Mouse (Mus musculus): ENCODE data around the gene Qpctl. TPM values are rescaled to one million over a fixed set of nuclear protein-coding genes. Genes with fewer than 3 reads are reported as not detected.
A peak's percentile ranks its signal among the peaks of the same experiment; 100 is the strongest.

The Qpctl gene
- polyA plus RNA-seq, 1 experiment from 2014 or later = 4.1 TPM

DNA sequence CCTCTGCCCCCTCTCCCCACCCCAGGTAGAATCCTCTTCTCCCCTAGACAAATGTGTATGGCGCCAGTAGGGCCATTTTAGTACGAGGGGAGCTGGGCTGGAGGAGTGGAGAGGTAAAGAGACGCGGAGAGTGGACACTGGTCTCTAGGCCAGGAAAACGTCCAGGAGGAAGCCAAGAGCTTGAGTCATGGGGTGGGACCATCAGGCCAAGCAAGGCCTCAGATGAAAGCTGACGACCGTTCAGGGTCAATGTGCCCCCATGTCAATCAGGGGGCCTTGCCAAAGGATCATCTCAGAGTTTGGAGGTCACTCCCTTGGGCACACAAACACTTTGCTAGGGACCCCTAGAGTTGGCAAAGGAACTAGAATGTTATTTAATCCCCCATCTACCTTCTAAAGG, 28.1 kb upstream of the Qpctl start:
- Histone ChIP-seq H3K27me3 (peaks cover 91% of the 10 kb centered on the region), H3K4me1 (replicated peaks) (peaks cover 61% of the 10 kb centered on the region), H3K4me3 (replicated peaks) (no peak overlapping the region), H3K4me2 (no peak overlapping the region), H3K27ac (replicated peaks) (no peak overlapping the region), H3K36me3 (replicated peaks) (no peaks in the 10 kb centered on the region), H3K9ac (no peak overlapping the region), H3K9me3 (replicated peaks) (0 out of 2 replicates have a peak, but pooled peaks cover 4% of the 10 kb centered on the region)
- WGBS (ENCODE audit: insufficient replicate concordance) = 60% methylated on average over 7 of the region's 7 CpGs
- ATAC-seq (ENCODE audit: insufficient read depth) = no peak

DNA sequence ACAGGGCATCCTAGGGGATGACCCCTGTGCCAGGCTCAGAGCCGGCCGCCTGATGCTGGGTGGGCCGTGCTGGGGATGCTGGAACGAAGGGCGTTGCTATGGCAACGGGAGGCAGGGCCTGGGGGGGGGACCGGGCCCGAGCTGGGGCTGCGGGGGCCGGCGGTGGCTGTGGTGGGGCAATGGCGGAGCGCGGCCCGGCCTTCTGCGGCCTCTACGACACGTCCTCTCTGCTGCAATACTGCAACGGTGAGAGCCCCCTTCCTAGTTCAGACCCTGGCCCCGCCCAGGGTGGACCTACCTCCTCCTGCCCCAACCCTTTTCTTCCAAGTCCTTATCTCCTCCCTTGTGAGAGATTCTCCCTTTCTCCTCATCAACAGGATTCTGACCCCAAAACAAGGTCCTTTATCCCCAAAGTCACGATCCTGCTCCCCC, 27.4 kb upstream of the Qpctl start:
- 10% methylated on average over 21 of the region's 21 CpGs for WGBS (ENCODE audit: insufficient replicate concordance)

DNA sequence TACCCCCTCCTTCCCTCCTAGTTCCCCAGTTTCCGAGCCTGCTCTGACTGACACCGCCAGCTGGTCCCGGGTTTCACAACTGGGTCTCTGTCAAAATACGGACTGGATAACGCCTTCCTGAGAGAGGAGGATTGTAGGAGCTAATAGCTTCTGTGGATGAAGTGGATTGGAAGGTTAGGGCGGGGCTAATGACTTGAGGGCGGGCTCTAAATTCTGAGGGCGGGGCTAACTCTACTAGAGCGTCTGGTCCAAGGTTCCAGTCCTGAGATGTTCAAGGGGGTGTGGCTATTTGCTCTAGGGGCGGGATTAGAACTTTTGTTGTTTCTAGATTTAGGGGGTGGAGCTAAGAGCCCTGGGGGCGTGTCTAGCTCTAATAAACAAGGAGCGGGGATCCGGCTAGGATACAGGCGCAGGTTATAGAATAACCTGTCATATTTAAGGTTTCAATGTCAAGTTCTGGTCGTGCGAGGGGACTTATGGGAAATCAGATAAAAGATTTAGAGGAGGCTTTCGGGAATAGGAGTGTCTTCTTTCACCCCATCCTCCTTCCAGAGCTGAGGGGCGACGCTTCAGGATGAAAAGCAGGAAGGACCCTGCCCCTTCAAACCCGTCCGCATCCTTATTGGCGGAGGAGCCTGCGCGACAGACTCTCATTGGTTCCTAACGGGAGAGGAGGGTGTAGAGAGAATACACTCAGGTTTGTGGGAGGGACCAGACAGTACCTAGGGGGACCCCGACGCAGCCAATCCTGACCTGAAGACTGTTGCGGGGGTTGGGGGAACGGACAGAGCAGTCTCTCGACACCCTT, 26.8 kb upstream of the Qpctl start, which contains the start of gene Eml2:
TSS of gene Eml2 (plus strand) at position 714 of the 808 bp plus-strand sequence.
- ATAC-seq (ENCODE audit: insufficient read depth) = no peak
- Histone ChIP-seq H3K4me2 (0 out of 2 replicates have a peak within 1 kb of the TSS, but pooled peaks have one; percentile 4), H3K4me3 (replicated peaks) (no peak within 1 kb of the TSS; the same call in 1 of the 2 replicates), H3K4me1 (replicated peaks) (peaks cover 56% of the 10 kb centered on the region), H3K36me3 (replicated peaks) (no peaks in the 10 kb centered on the region), H3K9me3 (replicated peaks) (0 out of 2 replicates have a peak, but pooled peaks cover 4% of the 10 kb centered on the region), H3K9ac (no peak within 1 kb of the TSS), H3K27me3 (peaks cover 94% of the 10 kb centered on the region), H3K27ac (replicated peaks) (no peak within 1 kb of the TSS)
- 4% methylated on average over 30 of the region's 30 CpGs for WGBS (ENCODE audit: insufficient replicate concordance)

More for the DNA sequence above, 27.4 kb upstream of the Qpctl start:
- no peaks in the 10 kb centered on the region for H3K36me3 ChIP-seq (replicated peaks)
- peaks cover 96% of the 10 kb centered on the region for H3K27me3 ChIP-seq
- no peak for ATAC-seq (ENCODE audit: insufficient read depth)
- H3K4me1 ChIP-seq (replicated peaks) = peaks cover 62% of the 10 kb centered on the region
- 0 out of 2 replicates have a peak overlapping the region, but pooled peaks have one; percentile 4 for H3K4me2 ChIP-seq
- H3K27ac ChIP-seq (replicated peaks) = no peak overlapping the region
- no peak overlapping the region for H3K9ac ChIP-seq
- H3K9me3 ChIP-seq (replicated peaks) = 0 out of 2 replicates have a peak, but pooled peaks cover 4% of the 10 kb centered on the region
- H3K4me3 ChIP-seq (replicated peaks) = no peak overlapping the region

- Histone ChIP-seq H3K36me3 (replicated peaks) (no peaks in the 10 kb centered on the region), H3K9ac (no peak overlapping the region), H3K27me3 (peaks cover 87% of the 10 kb centered on the region), H3K27ac (replicated peaks) (no peak overlapping the region), H3K9me3 (replicated peaks) (0 out of 2 replicates have a peak, but pooled peaks cover 4% of the 10 kb centered on the region), H3K4me1 (replicated peaks) (peaks cover 26% of the 10 kb centered on the region), H3K4me2 (peak overlapping the region; percentile 44), H3K4me3 (replicated peaks) (0 out of 2 replicates have a peak overlapping the region, but pooled peaks have one; percentile 15)
- ATAC-seq (ENCODE audit: insufficient read depth) = no peak
- 4% methylated on average over 17 of the region's 17 CpGs for WGBS (ENCODE audit: insufficient replicate concordance)
These were observed 23.8 kb upstream of the Qpctl start for GRCm38 (mm10) chr7:19172874-19173273.

- Histone ChIP-seq H3K9me3 (replicated peaks) (0 out of 2 replicates have a peak, but pooled peaks cover 4% of the 10 kb centered on the region), H3K4me3 (replicated peaks) (no peak overlapping the region), H3K27ac (replicated peaks) (no peak overlapping the region), H3K4me2 (no peak overlapping the region), H3K27me3 (peaks cover 87% of the 10 kb centered on the region), H3K4me1 (replicated peaks) (peaks cover 23% of the 10 kb centered on the region), H3K9ac (no peak overlapping the region), H3K36me3 (replicated peaks) (no peaks in the 10 kb centered on the region)
- ATAC-seq (ENCODE audit: insufficient read depth) = no peak
- 27% methylated on average over 8 of the region's 8 CpGs for WGBS (ENCODE audit: insufficient replicate concordance)
These were observed 22.7 kb upstream of the Qpctl start for GRCm38 (mm10) chr7:19171831-19172230.

DNA sequence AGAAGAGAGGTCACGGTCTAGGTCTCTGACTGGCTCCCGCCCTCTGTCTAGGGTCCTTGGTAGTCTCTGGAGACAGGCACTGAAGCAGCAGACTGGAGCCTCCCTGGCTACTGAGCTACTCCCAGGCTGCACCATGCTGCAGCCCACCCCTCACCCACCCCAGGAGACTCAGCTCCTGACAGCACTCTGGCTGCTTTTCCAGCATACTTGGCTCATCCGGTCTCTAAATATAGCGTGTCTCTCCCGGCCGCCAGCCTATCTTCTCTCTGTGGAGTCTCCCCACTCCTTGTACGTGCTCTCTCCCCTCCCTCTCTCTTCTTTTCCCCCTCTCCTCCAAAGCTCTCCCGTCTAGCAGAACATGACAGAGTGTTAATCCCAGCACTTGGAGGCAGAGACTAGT, 21.1 kb upstream of the Qpctl start:
- Histone ChIP-seq H3K4me3 (replicated peaks) (no peak overlapping the region), H3K4me2 (no peak overlapping the region), H3K27me3 (peaks cover 85% of the 10 kb centered on the region), H3K9ac (no peak overlapping the region), H3K9me3 (replicated peaks) (no peaks in the 10 kb centered on the region), H3K36me3 (replicated peaks) (no peaks in the 10 kb centered on the region), H3K27ac (replicated peaks) (0 out of 2 replicates have a peak overlapping the region, but pooled peaks have one; percentile 15), H3K4me1 (replicated peaks) (peaks cover 25% of the 10 kb centered on the region)
- no peak for ATAC-seq (ENCODE audit: insufficient read depth)
- WGBS (ENCODE audit: insufficient replicate concordance) = 54% methylated on average over 8 of the region's 8 CpGs

DNA sequence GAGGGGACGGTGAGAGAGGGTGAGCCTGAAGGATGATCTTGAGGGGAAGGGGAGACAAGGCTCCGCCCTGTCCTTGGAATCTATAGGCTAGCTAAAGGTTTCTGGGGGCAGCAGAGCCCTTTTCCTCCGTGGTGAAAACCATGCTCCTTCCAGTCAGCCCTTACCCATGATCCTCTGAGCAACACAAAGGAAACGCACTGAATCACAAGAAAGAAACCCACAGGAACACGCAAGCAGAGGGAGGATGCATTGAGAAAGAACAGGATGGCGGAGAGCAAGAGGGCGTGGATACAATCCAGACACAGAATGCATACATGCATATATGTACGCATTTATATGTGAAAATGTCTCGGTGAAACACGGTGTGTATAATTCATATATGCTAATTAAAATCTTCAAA, 20.4 kb upstream of the Qpctl start:
- no peaks in the 10 kb centered on the region for H3K9me3 ChIP-seq (replicated peaks)
- peaks cover 31% of the 10 kb centered on the region for H3K4me1 ChIP-seq (replicated peaks)
- H3K4me3 ChIP-seq (replicated peaks) = no peak overlapping the region
- no peak overlapping the region for H3K4me2 ChIP-seq
- no peak overlapping the region for H3K9ac ChIP-seq
- no peak overlapping the region for H3K27ac ChIP-seq (replicated peaks)
- 41% methylated on average over 10 of the region's 10 CpGs for WGBS (ENCODE audit: insufficient replicate concordance)
- ATAC-seq (ENCODE audit: insufficient read depth) = no peak
- H3K36me3 ChIP-seq (replicated peaks) = no peaks in the 10 kb centered on the region
- H3K27me3 ChIP-seq = peaks cover 86% of the 10 kb centered on the region

- no peak overlapping the region for H3K9ac ChIP-seq
- no peak overlapping the region for H3K4me2 ChIP-seq
- H3K4me1 ChIP-seq (replicated peaks) = peaks cover 30% of the 10 kb centered on the region
- no peaks in the 10 kb centered on the region for H3K9me3 ChIP-seq (replicated peaks)
- H3K4me3 ChIP-seq (replicated peaks) = no peak overlapping the region
- H3K27me3 ChIP-seq = peaks cover 87% of the 10 kb centered on the region
- H3K36me3 ChIP-seq (replicated peaks) = no peaks in the 10 kb centered on the region
- H3K27ac ChIP-seq (replicated peaks) = no peak overlapping the region
- no peak for ATAC-seq (ENCODE audit: insufficient read depth)
- 62% methylated on average over 3 of the region's 3 CpGs for WGBS (ENCODE audit: insufficient replicate concordance)
These were observed 17.9 kb upstream of the Qpctl start for GRCm38 (mm10) chr7:19166990-19167389.

DNA sequence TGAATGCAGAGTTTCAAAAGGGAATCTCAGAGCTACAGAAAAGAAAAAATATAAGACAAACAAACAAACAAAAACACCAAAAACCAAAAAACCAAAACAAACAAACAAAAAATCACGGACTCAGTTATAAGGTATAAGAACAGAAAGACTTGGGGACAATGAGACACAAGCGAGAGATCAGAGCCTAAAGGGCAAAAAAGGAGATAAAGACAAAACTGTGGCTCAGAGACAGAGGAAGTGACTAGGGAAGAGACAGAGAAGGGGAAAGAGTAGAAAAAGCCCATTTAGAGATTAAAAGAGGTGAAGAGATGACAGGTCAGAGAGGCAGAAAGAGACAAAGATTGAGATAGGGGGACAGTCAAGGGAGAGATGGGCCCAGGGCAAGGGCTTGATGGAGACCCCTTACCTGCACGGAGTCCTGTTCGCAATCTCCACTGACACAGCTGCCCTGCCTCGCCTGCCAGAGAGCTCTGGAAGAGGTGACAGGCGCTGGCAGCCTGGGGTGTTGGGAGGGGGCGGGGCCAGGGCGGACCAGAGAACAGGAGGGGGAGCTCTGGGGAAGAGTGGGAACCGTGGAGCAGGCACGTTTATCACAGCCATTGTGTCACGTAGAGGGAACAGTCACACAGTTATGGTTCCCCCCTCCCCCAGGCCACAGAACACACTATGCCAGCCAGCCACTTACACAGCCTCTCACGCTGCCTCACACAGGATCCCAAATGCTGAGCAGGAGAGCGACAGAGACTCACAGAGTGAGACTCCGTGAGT, 16.7 kb upstream of the Qpctl start, which contains the start of gene Gipr:
TSS of gene Gipr (minus strand) at position 472 of the 768 bp plus-strand sequence.
- 9% methylated on average over 14 of the region's 14 CpGs for WGBS (ENCODE audit: insufficient replicate concordance)
- H3K9ac ChIP-seq = no peak within 1 kb of the TSS
- peaks cover 28% of the 10 kb centered on the region for H3K4me1 ChIP-seq (replicated peaks)
- no peaks in the 10 kb centered on the region for H3K36me3 ChIP-seq (replicated peaks)
- no peak for ATAC-seq (ENCODE audit: insufficient read depth)
- no peak within 1 kb of the TSS for H3K27ac ChIP-seq (replicated peaks)
- H3K4me2 ChIP-seq = peak within 1 kb of the TSS; percentile 48
- peak within 1 kb of the TSS; percentile 4; the same call in 1 of the 2 replicates for H3K4me3 ChIP-seq (replicated peaks)
- peaks cover 86% of the 10 kb centered on the region for H3K27me3 ChIP-seq
- no peaks in the 10 kb centered on the region for H3K9me3 ChIP-seq (replicated peaks)

DNA sequence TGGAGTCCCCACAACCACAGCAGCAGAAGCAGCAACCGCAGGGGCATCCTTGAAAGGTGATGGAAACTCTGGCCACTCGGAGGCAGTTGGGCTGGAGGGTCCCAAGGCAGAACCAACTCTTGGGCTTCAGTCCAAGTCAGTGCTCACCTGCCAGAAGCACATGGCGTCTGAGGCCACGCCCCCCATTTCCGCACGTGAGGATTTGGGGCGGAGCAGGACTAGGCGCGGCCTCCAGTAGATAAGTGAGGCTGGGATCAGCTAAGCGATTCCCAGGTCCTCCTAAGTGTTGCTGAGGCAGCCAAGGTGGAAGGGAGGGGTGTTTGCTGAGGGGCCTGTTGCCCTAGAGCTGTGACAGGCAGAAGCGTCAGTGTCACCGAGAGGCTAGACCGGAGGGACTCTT, 15.9 kb upstream of the Qpctl start:
- 2% methylated on average over 13 of the region's 13 CpGs for WGBS (ENCODE audit: insufficient replicate concordance)
- peak overlapping the region; percentile 4; the same call in 1 of the 2 replicates for H3K4me3 ChIP-seq (replicated peaks)
- 0 out of 2 replicates have a peak, but pooled peaks have one; percentile 37 for ATAC-seq (ENCODE audit: insufficient read depth)
- H3K4me2 ChIP-seq = peak overlapping the region; percentile 48
- peaks cover 37% of the 10 kb centered on the region for H3K4me1 ChIP-seq (replicated peaks)
- H3K9ac ChIP-seq = no peak overlapping the region
- no peak overlapping the region for H3K27ac ChIP-seq (replicated peaks)
- H3K36me3 ChIP-seq (replicated peaks) = no peaks in the 10 kb centered on the region
- H3K9me3 ChIP-seq (replicated peaks) = no peaks in the 10 kb centered on the region
- H3K27me3 ChIP-seq = peaks cover 91% of the 10 kb centered on the region

DNA sequence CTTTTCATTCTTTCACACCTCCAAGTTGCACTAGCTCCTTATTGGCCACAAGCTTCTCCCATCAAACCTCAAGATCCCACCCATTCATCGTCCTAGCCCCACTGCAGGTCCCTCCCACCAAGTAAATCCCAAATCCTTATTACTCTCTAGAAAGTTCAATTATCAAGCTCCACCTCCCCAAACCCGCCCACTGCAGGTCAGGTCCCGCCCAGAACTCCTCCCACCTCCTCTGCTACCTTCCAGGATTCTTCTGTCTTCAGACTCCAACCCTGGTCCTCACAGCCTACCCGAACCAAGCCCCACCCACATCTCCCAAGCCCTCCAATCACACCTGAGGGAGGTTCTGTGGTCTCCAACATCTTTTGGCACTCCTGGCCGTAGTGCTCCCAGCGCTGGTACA, 15.1 kb upstream of the Qpctl start:
- 1% methylated on average over 6 of the region's 6 CpGs for WGBS (ENCODE audit: insufficient replicate concordance)
- Histone ChIP-seq H3K27me3 (peaks cover 91% of the 10 kb centered on the region), H3K4me3 (replicated peaks) (no peak overlapping the region), H3K9me3 (replicated peaks) (no peaks in the 10 kb centered on the region), H3K9ac (no peak overlapping the region), H3K36me3 (replicated peaks) (no peaks in the 10 kb centered on the region), H3K4me2 (peak overlapping the region; percentile 48), H3K4me1 (replicated peaks) (peaks cover 42% of the 10 kb centered on the region), H3K27ac (replicated peaks) (no peak overlapping the region)
- ATAC-seq (ENCODE audit: insufficient read depth) = no peak
